Mouse (Mus musculus): ENCODE measurements at regions not wholly inside any gene's neighbourhood (a gene's known extent, or its start where the extent isn't known, plus 50 kb on each side); places are given as distances from the start of the nearest gene placed in this dataset.
A peak's percentile ranks its signal among the peaks of the same experiment; 100 is the strongest.

- H3K27ac ChIP-seq (replicated peaks; ENCODE audit: low read depth, low read length): no peak overlapping the region
- H3K4me2 ChIP-seq (ENCODE audit: low read depth, low read length): no peak overlapping the region
- DNase-seq (ENCODE audit: low spot score) (peak; percentile 82), ATAC-seq (ENCODE audit: low read depth) (peak; percentile 71)
- H3K9me3 ChIP-seq (ENCODE audit: control insufficient read depth, low read length): no peaks in the 10 kb centered on the region
- WGBS: 36% methylated on average over 4 of the region's 4 CpGs
- H3K36me3 ChIP-seq (ENCODE audit: control insufficient read depth, insufficient read depth, low read length): no peaks in the 10 kb centered on the region
- H3K4me1 ChIP-seq (ENCODE audit: control insufficient read depth, insufficient read depth, low read length): no peaks in the 10 kb centered on the region
- no peak overlapping the region for H3K9ac ChIP-seq (ENCODE audit: low read depth, low read length)
- H3K4me3 ChIP-seq (ENCODE audit: low read depth, low read length): no peak overlapping the region
- no peaks in the 10 kb centered on the region; the same call in 1 of the 2 replicates for H3K27me3 ChIP-seq (replicated peaks; ENCODE audit: control insufficient read depth, insufficient read depth, low read length)
Measured at GRCm38 (mm10) chr6:49930104-49930503, 107.6 kb downstream of the Npy start.

- ATAC-seq (ENCODE audit: low read depth): no peak
- no peak overlapping the region for H3K4me3 ChIP-seq (ENCODE audit: low read depth, low read length)
- no peak overlapping the region for H3K9ac ChIP-seq (ENCODE audit: low read depth, low read length)
- WGBS: 84% methylated on average over 9 of the region's 9 CpGs
- no peaks in the 10 kb centered on the region for H3K4me1 ChIP-seq (ENCODE audit: control insufficient read depth, insufficient read depth, low read length)
- H3K9me3 ChIP-seq (ENCODE audit: control insufficient read depth, low read length): no peaks in the 10 kb centered on the region
- no peak overlapping the region for H3K4me2 ChIP-seq (ENCODE audit: low read depth, low read length)
- H3K36me3 ChIP-seq (ENCODE audit: control insufficient read depth, insufficient read depth, low read length): no peaks in the 10 kb centered on the region
- H3K27me3 ChIP-seq (replicated peaks; ENCODE audit: control insufficient read depth, insufficient read depth, low read length): no peaks in the 10 kb centered on the region
- no peak for DNase-seq (ENCODE audit: low spot score)
- no peak overlapping the region for H3K27ac ChIP-seq (replicated peaks; ENCODE audit: low read depth, low read length)
Measured at GRCm38 (mm10) chr6:49943087-49943486, 120.6 kb downstream of the Npy start.

GRCm38 (mm10) chr6:49958891-49959290 lies 136.4 kb downstream of the Npy start:
- H3K36me3 ChIP-seq (ENCODE audit: control insufficient read depth, insufficient read depth, low read length): no peaks in the 10 kb centered on the region
- H3K9ac ChIP-seq (ENCODE audit: low read depth, low read length): no peak overlapping the region
- H3K4me3 ChIP-seq (ENCODE audit: low read depth, low read length): no peak overlapping the region
- no peaks in the 10 kb centered on the region for H3K27me3 ChIP-seq (replicated peaks; ENCODE audit: control insufficient read depth, insufficient read depth, low read length)
- no peaks in the 10 kb centered on the region for H3K9me3 ChIP-seq (ENCODE audit: control insufficient read depth, low read length)
- no peak overlapping the region for H3K4me2 ChIP-seq (ENCODE audit: low read depth, low read length)
- DNase-seq (ENCODE audit: low spot score) (no peak), ATAC-seq (ENCODE audit: low read depth) (no peak)
- no peak overlapping the region for H3K27ac ChIP-seq (replicated peaks; ENCODE audit: low read depth, low read length)
- WGBS: 89% methylated on average over 8 of the region's 8 CpGs
- H3K4me1 ChIP-seq (ENCODE audit: control insufficient read depth, insufficient read depth, low read length): no peaks in the 10 kb centered on the region

GRCm38 (mm10) chr6:49961166-49961565 lies 138.7 kb downstream of the Npy start:
- Histone ChIP-seq H3K9ac (ENCODE audit: low read depth, low read length) (no peak overlapping the region), H3K4me3 (ENCODE audit: low read depth, low read length) (no peak overlapping the region), H3K9me3 (ENCODE audit: control insufficient read depth, low read length) (no peaks in the 10 kb centered on the region), H3K4me1 (ENCODE audit: control insufficient read depth, insufficient read depth, low read length) (no peaks in the 10 kb centered on the region), H3K27me3 (replicated peaks; ENCODE audit: control insufficient read depth, insufficient read depth, low read length) (no peaks in the 10 kb centered on the region), H3K27ac (replicated peaks; ENCODE audit: low read depth, low read length) (no peak overlapping the region), H3K36me3 (ENCODE audit: control insufficient read depth, insufficient read depth, low read length) (no peaks in the 10 kb centered on the region), H3K4me2 (ENCODE audit: low read depth, low read length) (no peak overlapping the region)
- ATAC-seq (ENCODE audit: low read depth) (no peak), DNase-seq (ENCODE audit: low spot score) (no peak)
- 86% methylated on average over 4 of the region's 4 CpGs for WGBS

GRCm38 (mm10) chr6:49965944-49966545 lies 143.5 kb downstream of the Npy start:
- ATAC-seq (ENCODE audit: low read depth): no peak
- no peak overlapping the region for H3K9ac ChIP-seq (ENCODE audit: low read depth, low read length)
- DNase-seq (ENCODE audit: low spot score): peak; percentile 31
- no peak overlapping the region for H3K27ac ChIP-seq (replicated peaks; ENCODE audit: low read depth, low read length)
- WGBS: 74% methylated on average over 5 of the region's 5 CpGs
- H3K4me3 ChIP-seq (ENCODE audit: low read depth, low read length): no peak overlapping the region
- H3K36me3 ChIP-seq (ENCODE audit: control insufficient read depth, insufficient read depth, low read length): no peaks in the 10 kb centered on the region
- H3K4me1 ChIP-seq (ENCODE audit: control insufficient read depth, insufficient read depth, low read length): no peaks in the 10 kb centered on the region
- H3K9me3 ChIP-seq (ENCODE audit: control insufficient read depth, low read length): no peaks in the 10 kb centered on the region
- no peak overlapping the region for H3K4me2 ChIP-seq (ENCODE audit: low read depth, low read length)
- H3K27me3 ChIP-seq (replicated peaks; ENCODE audit: control insufficient read depth, insufficient read depth, low read length): no peaks in the 10 kb centered on the region

GRCm38 (mm10) chr6:49966555-49966954 lies 143.5 kb upstream of the Mpp6 start:
- ATAC-seq (ENCODE audit: low read depth) (no peak), DNase-seq (ENCODE audit: low spot score) (no peak)
- no peak overlapping the region for H3K9ac ChIP-seq (ENCODE audit: low read depth, low read length)
- WGBS: 66% methylated on average over 3 of the region's 3 CpGs
- no peaks in the 10 kb centered on the region for H3K4me1 ChIP-seq (ENCODE audit: control insufficient read depth, insufficient read depth, low read length)
- no peaks in the 10 kb centered on the region for H3K9me3 ChIP-seq (ENCODE audit: control insufficient read depth, low read length)
- no peak overlapping the region for H3K27ac ChIP-seq (replicated peaks; ENCODE audit: low read depth, low read length)
- H3K36me3 ChIP-seq (ENCODE audit: control insufficient read depth, insufficient read depth, low read length): no peaks in the 10 kb centered on the region
- H3K4me2 ChIP-seq (ENCODE audit: low read depth, low read length): no peak overlapping the region
- H3K4me3 ChIP-seq (ENCODE audit: low read depth, low read length): no peak overlapping the region
- H3K27me3 ChIP-seq (replicated peaks; ENCODE audit: control insufficient read depth, insufficient read depth, low read length): no peaks in the 10 kb centered on the region

GRCm38 (mm10) chr6:49973258-49973865 lies 136.7 kb upstream of the Mpp6 start:
- Histone ChIP-seq H3K27me3 (replicated peaks; ENCODE audit: control insufficient read depth, insufficient read depth, low read length) (no peaks in the 10 kb centered on the region), H3K9ac (ENCODE audit: low read depth, low read length) (no peak overlapping the region), H3K4me3 (ENCODE audit: low read depth, low read length) (no peak overlapping the region), H3K4me2 (ENCODE audit: low read depth, low read length) (no peak overlapping the region), H3K4me1 (ENCODE audit: control insufficient read depth, insufficient read depth, low read length) (no peaks in the 10 kb centered on the region), H3K9me3 (ENCODE audit: control insufficient read depth, low read length) (no peaks in the 10 kb centered on the region), H3K36me3 (ENCODE audit: control insufficient read depth, insufficient read depth, low read length) (no peaks in the 10 kb centered on the region), H3K27ac (replicated peaks; ENCODE audit: low read depth, low read length) (0 out of 2 replicates have a peak overlapping the region, but pooled peaks have one; percentile 52)
- no peak for ATAC-seq (ENCODE audit: low read depth)
- peak; percentile 19 for DNase-seq (ENCODE audit: low spot score)
- 49% methylated on average over 7 of the region's 7 CpGs for WGBS

- Histone ChIP-seq H3K9ac (ENCODE audit: low read depth, low read length) (no peak overlapping the region), H3K4me3 (ENCODE audit: low read depth, low read length) (no peak overlapping the region), H3K9me3 (ENCODE audit: control insufficient read depth, low read length) (no peaks in the 10 kb centered on the region), H3K4me1 (ENCODE audit: control insufficient read depth, insufficient read depth, low read length) (0 out of 2 replicates have a peak, but pooled peaks cover 5% of the 10 kb centered on the region), H3K4me2 (ENCODE audit: low read depth, low read length) (no peak overlapping the region), H3K27me3 (replicated peaks; ENCODE audit: control insufficient read depth, insufficient read depth, low read length) (no peaks in the 10 kb centered on the region), H3K27ac (replicated peaks; ENCODE audit: low read depth, low read length) (no peak overlapping the region), H3K36me3 (ENCODE audit: control insufficient read depth, insufficient read depth, low read length) (no peaks in the 10 kb centered on the region)
- 56% methylated on average over 11 of the region's 11 CpGs for WGBS
- ATAC-seq (ENCODE audit: low read depth) (no peak), DNase-seq (ENCODE audit: low spot score) (peak; percentile 21)
Measured at GRCm38 (mm10) chr6:49977783-49978182, 132.3 kb upstream of the Mpp6 start.

- Histone ChIP-seq H3K9me3 (ENCODE audit: control insufficient read depth, low read length) (no peaks in the 10 kb centered on the region), H3K27me3 (replicated peaks; ENCODE audit: control insufficient read depth, insufficient read depth, low read length) (no peaks in the 10 kb centered on the region), H3K27ac (replicated peaks; ENCODE audit: low read depth, low read length) (no peak overlapping the region), H3K36me3 (ENCODE audit: control insufficient read depth, insufficient read depth, low read length) (no peaks in the 10 kb centered on the region), H3K4me3 (ENCODE audit: low read depth, low read length) (no peak overlapping the region), H3K4me2 (ENCODE audit: low read depth, low read length) (no peak overlapping the region), H3K9ac (ENCODE audit: low read depth, low read length) (no peak overlapping the region), H3K4me1 (ENCODE audit: control insufficient read depth, insufficient read depth, low read length) (peaks cover 11% of the 10 kb centered on the region; the same call in 1 of the 2 replicates)
- 73% methylated on average over 4 of the region's 4 CpGs for WGBS
- no peak for DNase-seq (ENCODE audit: low spot score)
- ATAC-seq (ENCODE audit: low read depth): no peak
Measured at GRCm38 (mm10) chr6:49983740-49984139, 126.3 kb upstream of the Mpp6 start.
